In the genomic region with DNA sequence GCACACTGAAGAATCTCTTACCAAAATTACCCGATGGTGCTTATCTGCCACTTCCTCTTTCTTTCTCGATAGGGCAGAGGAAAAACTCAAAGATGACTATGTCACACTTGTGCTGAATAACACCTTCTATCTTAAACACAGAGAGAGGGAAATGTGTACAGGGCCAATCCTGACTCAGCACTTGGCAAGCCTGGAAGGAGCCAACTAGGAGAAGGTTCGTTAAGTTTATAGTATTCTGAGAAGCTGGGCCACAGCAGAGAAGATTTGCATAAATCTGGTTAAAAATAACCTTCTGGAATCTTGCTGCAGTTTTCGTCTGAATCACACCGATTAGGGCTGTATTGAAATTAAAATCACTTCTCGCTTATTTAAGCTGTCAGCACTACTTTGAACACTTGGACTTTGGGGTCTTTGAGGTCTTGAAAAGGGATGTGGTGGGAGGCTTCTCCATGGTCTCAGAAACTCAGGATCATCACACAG, we compare ENCODE assay signal across 10 mouse cellular contexts.
A peak's percentile ranks its signal among the peaks of the same experiment; 100 is the strongest.
DNase-seq lines count a peak whose midpoint lies in the region; ATAC-seq and TF ChIP-seq lines count a peak whose summit lies in the region.
"Had no signal": no experiment of that assay in that cellular context is flagged by ENCODE, and none has a peak within 500 bp of the region (broad histone marks: within the 10 kb centered on the region; RNA-seq: fewer than 3 reads in every experiment).

No protein-coding gene starts in this region.

- intact Hi-C loops in left cerebral cortex, postnatal 25 days (cut with DNase I) = loop anchor here (2.0 kb wide), 1 partner anchor 56 kb away; no protein-coding TSS in a partner anchor

- H3K27ac ChIP-seq in forebrain, embryonic 16.5 days (ENCODE audit: low read length) = no peak overlapping the region
- no peak overlapping the region for H3K27ac ChIP-seq in intestine, postnatal 0 days (ENCODE audit: low read depth, low read length)
- H3K27ac ChIP-seq: heart, embryonic 15.5 days; limb, embryonic 13.5 days; midbrain, embryonic 12.5 days had no signal

- H3K27me3 ChIP-seq in forebrain, embryonic 16.5 days (replicated peaks; ENCODE audit: control insufficient read depth, insufficient read depth, low read length) = no peaks in the 10 kb centered on the region
- H3K27me3 ChIP-seq in intestine, postnatal 0 days (replicated peaks; ENCODE audit: control insufficient read depth, insufficient read depth, low read length) = no peaks in the 10 kb centered on the region
- H3K27me3 ChIP-seq: heart, embryonic 15.5 days; limb, embryonic 13.5 days had no signal

- no peaks in the 10 kb centered on the region for H3K9me3 ChIP-seq in forebrain, embryonic 16.5 days (ENCODE audit: control insufficient read depth, low read length)
- H3K9me3 ChIP-seq in intestine, postnatal 0 days (ENCODE audit: control insufficient read depth) = no peaks in the 10 kb centered on the region
- H3K9me3 ChIP-seq: heart, embryonic 15.5 days; limb, embryonic 13.5 days; midbrain, embryonic 12.5 days had no signal

- 33% methylated on average over 6 of the region's 6 CpGs for WGBS in forebrain, embryonic 16.5 days
- 55% methylated on average over 6 of the region's 6 CpGs for WGBS in intestine, postnatal 0 days

- no peaks in the 10 kb centered on the region for H3K36me3 ChIP-seq in forebrain, embryonic 16.5 days (ENCODE audit: control insufficient read depth, insufficient read depth)
- peaks cover 9% of the 10 kb centered on the region for H3K36me3 ChIP-seq in intestine, postnatal 0 days (ENCODE audit: control insufficient read depth, insufficient read depth)
- H3K36me3 ChIP-seq: heart, embryonic 15.5 days; limb, embryonic 13.5 days; midbrain, embryonic 12.5 days had no signal

- peak; percentile 73 for ATAC-seq in forebrain, embryonic 16.5 days
- ATAC-seq in intestine, postnatal 0 days = no peak

- no peak overlapping the region for H3K9ac ChIP-seq in forebrain, embryonic 16.5 days (replicated peaks; ENCODE audit: low read depth, low read length)
- no peak overlapping the region for H3K9ac ChIP-seq in intestine, postnatal 0 days (ENCODE audit: low read depth, low read length)
- H3K9ac ChIP-seq: heart, embryonic 15.5 days; limb, embryonic 13.5 days; midbrain, embryonic 12.5 days had no signal

- peaks cover 3% of the 10 kb centered on the region; the same call in 1 of the 2 replicates for H3K4me1 ChIP-seq in forebrain, embryonic 16.5 days (replicated peaks; ENCODE audit: control insufficient read depth, insufficient read depth, low read length)
- no peaks in the 10 kb centered on the region for H3K4me1 ChIP-seq in intestine, postnatal 0 days (replicated peaks; ENCODE audit: control insufficient read depth, insufficient read depth, low read length)
- H3K4me1 ChIP-seq: heart, embryonic 15.5 days; limb, embryonic 13.5 days; midbrain, embryonic 12.5 days had no signal

- H3K4me3 ChIP-seq in forebrain, embryonic 16.5 days (replicated peaks; ENCODE audit: low read length) = no peak overlapping the region
- H3K4me3 ChIP-seq in intestine, postnatal 0 days (ENCODE audit: low read depth, low read length) = no peak overlapping the region
- H3K4me3 ChIP-seq: heart, embryonic 15.5 days; limb, embryonic 13.5 days; midbrain, embryonic 12.5 days had no signal

- no peak for TF ChIP-seq CTCF in intestine, postnatal 0 days (IDR thresholded peaks at IDR 0.05; ENCODE audit: low read depth)

- DNase-seq in 416B (ENCODE audit: low read depth) = peak; percentile 60
- DNase-seq in B cell, adult 2 months = peak; percentile 50 to 53
- peak; percentile 52 to 89 for DNase-seq in left cerebral cortex, postnatal 25 days (ENCODE audit: low spot score in 2 of 2)
- no peak for DNase-seq in adrenal gland, adult 8-10 months
- DNase-seq in cerebellum, postnatal 4 days (ENCODE audit: low spot score in 2 of 2) = no peak

- no peak overlapping the region for H3K4me2 ChIP-seq in forebrain, embryonic 16.5 days (ENCODE audit: low read length)
- no peak overlapping the region for H3K4me2 ChIP-seq in intestine, postnatal 0 days (replicated peaks; ENCODE audit: low read depth)
- H3K4me2 ChIP-seq: heart, embryonic 15.5 days; limb, embryonic 13.5 days; midbrain, embryonic 12.5 days had no signal

Comparison
In these comparisons a context has a peak if more than half of its experiments do, and no peak if none do; other contexts are left out.
1. DNase-seq: peak in 416B (single experiment), B cell, adult 2 months (2 of 2) and left cerebral cortex, postnatal 25 days (2 of 2); none in adrenal gland, adult 8-10 months (single experiment) and cerebellum, postnatal 4 days (0 of 2).